Mouse (Mus musculus) kidney, postnatal 0 days (tissue): ENCODE results near the gene Hat1. TPM values are rescaled to one million over a fixed set of nuclear protein-coding genes. Genes with fewer than 3 reads are reported as not detected.
A peak's percentile ranks its signal among the peaks of the same experiment; 100 is the strongest.

Experiments
- ATAC-seq: fragments of 200-750 bp; cut with Nextera tagmentation; replicated peaks from 2 replicates; pipeline ENCODE4 v1.8.0; 2017; ENCODE audit warnings: low read depth, moderate number of reproducible peaks, moderate TSS enrichment, moderate library complexity; ENCODE audit not compliant: low FRiP score
- DNase-seq: peaks from one replicate; pipeline ENCODE4 v3.0.0-alpha.2; 2016; ENCODE audit warnings: low spot score
- H3K27ac ChIP-seq: fragments of 300-500 bp; sonication (generic); 2 replicates; pipeline ENCODE4 v1.5.1; 2014; ENCODE audit warnings: mild to moderate bottlenecking
- H3K27me3 ChIP-seq: fragments of 300-500 bp; sonication (generic); 2 replicates; pipeline ENCODE4 v1.6.1; 2014; ENCODE audit warnings: low read length, mixed read lengths; ENCODE audit not compliant: insufficient read depth
- H3K36me3 ChIP-seq: fragments of 300-500 bp; sonication (generic); 2 replicates; pipeline ENCODE4 v1.6.1; 2014; ENCODE audit warnings: low read length, mixed read lengths; ENCODE audit not compliant: insufficient read depth
- H3K4me1 ChIP-seq: fragments of 300-500 bp; sonication (generic); replicated peaks from 2 replicates; pipeline ENCODE4 v1.6.1; 2014; ENCODE audit warnings: antibody characterized with exemption, low read length, mixed read lengths; ENCODE audit not compliant: insufficient read depth
- H3K4me2 ChIP-seq: fragments of 300-500 bp; sonication (generic); 2 replicates; pipeline ENCODE4 v1.6.1; 2014; ENCODE audit warnings: mild to moderate bottlenecking, low read length, moderate library complexity, mixed read lengths
- H3K4me3 ChIP-seq: fragments of 300-500 bp; sonication (generic); replicated peaks from 2 replicates; pipeline ENCODE4 v1.5.1; 2014; ENCODE audit warnings: low read depth, low read length
- H3K9ac ChIP-seq: fragments of 300-500 bp; sonication (generic); 2 replicates; pipeline ENCODE4 v1.6.1; 2014; ENCODE audit warnings: low read depth, low read length
- H3K9me3 ChIP-seq: fragments of 300-500 bp; sonication (generic); replicated peaks from 2 replicates; pipeline ENCODE4 v1.6.1; 2016; ENCODE audit warnings: low read length, inconsistent platforms, mixed read lengths
- CTCF ChIP-seq: IDR thresholded peaks from 2 replicates; pipeline ENCODE4 v1.5.1; 2016; ENCODE audit warnings: antibody characterized with exemption, low read depth, mild to moderate bottlenecking, moderate library complexity
- WGBS: fragments of 180-500 bp; shearing (Covaris S2); extraction: QIAGEN DNeasy Blood & Tissue Kit; methylation state at CpG from one replicate; pipeline ENCODE4 v1.1.7; 2014; 5-methylcytosine and 5-hydroxymethylcytosine counted together
- polyA plus RNA-seq: library from polyadenylated mRNA; unstranded; fragments of >200 nt; fragmentation: Nextera tagmentation; extraction: Ambion mirVana; gene quantifications from 2 replicates; pipeline ENCODE4 v1.2.1, GENCODE M21; 2015

Hat1 gene
- polyA plus RNA-seq, 1 experiment from 2014 or later: 85.9 TPM

DNA sequence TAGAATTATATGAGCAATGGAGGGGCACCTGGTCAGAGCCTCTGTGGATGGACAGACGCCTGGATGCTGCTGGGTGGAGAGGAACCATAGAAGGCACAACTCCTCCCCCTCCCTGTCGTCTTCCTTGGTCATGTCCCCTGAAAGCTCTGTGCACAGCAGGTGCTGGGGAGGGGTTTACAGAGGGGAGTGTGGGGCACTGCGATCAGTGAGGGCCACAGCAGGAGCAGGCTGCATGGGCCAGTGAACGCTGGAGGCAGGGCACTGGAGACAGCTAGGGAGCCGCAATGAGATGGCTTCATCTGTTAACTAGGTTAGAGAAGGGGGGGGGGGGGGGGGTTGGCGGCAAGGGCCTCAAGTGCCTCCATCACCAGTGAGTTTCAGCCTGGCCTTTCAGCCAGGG, 77.3 kb downstream of the Hat1 start:
- Histone ChIP-seq H3K27me3 (no peaks in the 10 kb centered on the region), H3K27ac (no peak overlapping the region), H3K4me2 (no peak overlapping the region), H3K4me1 (no peaks in the 10 kb centered on the region), H3K36me3 (no peaks in the 10 kb centered on the region), H3K4me3 (no peak overlapping the region), H3K9me3 (no peaks in the 10 kb centered on the region), H3K9ac (no peak overlapping the region)
- no peak for TF ChIP-seq CTCF
- DNase-seq (no peak), ATAC-seq (no peak)
- WGBS: 31% methylated on average over 5 of the region's 6 CpGs

DNA sequence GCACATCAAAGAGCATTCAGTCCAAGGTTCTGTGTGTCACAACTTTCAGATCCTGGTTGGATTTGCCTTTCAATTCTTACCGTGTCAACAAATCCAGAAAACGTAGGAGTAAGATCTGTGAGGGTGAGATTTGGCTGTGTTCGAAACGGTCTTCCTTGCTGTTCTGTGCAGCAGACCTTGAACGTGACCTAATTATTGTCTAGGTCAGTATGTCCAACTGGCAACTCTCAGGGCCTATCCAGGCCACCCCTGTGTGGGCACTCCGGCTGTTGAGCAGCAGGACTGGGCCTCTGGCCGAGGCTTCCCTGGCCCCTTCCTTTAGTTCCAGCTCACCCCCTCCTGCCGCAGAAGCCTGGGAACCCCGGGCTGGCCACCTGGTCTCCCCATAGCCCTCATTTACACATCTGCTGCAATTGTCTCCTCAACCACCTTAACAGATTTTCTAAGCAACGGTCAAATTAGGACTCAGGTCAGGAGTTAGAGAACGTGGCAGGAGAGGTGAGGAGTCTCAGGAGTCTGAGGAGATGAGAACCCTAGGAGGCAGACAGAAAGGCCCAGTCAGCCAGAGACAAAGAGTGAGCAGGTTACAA, 78.2 kb downstream of the Hat1 start:
- H3K27me3 ChIP-seq: no peaks in the 10 kb centered on the region
- no peaks in the 10 kb centered on the region for H3K36me3 ChIP-seq
- TF ChIP-seq CTCF: no peak
- H3K4me1 ChIP-seq: no peaks in the 10 kb centered on the region
- ATAC-seq: no peak
- no peak for DNase-seq
- 41% methylated on average over 11 of the region's 11 CpGs for WGBS
- no peak overlapping the region for H3K4me2 ChIP-seq
- H3K9ac ChIP-seq: no peak overlapping the region
- no peaks in the 10 kb centered on the region for H3K9me3 ChIP-seq
- no peak overlapping the region for H3K27ac ChIP-seq
- H3K4me3 ChIP-seq: no peak overlapping the region

DNA sequence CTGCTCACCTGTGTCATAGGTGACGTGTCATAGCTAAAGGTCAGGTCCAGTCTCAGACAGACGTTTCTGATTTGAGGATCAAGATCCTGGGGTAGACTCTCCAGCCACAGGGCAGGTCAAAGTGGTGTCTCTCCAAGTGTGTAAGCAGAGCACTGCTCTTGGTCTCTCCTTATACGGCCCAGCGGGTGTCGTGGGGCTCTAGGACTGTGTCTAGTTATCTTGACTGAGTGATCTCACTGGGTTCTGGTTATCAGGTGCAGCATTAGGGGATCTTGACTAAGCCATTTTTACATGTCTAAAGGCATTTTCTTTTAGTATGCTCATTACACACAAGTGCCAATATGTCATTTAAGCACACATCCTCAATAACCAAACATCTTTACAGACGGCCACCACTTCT, 82.3 kb downstream of the Hat1 start:
- Histone ChIP-seq H3K4me3 (no peak overlapping the region), H3K9ac (no peak overlapping the region), H3K36me3 (no peaks in the 10 kb centered on the region), H3K27ac (no peak overlapping the region), H3K4me1 (no peaks in the 10 kb centered on the region), H3K27me3 (no peaks in the 10 kb centered on the region), H3K9me3 (no peaks in the 10 kb centered on the region), H3K4me2 (no peak overlapping the region)
- no peak for ATAC-seq
- no peak for TF ChIP-seq CTCF
- DNase-seq: no peak
- WGBS: 85% methylated on average over 6 of the region's 6 CpGs

DNA sequence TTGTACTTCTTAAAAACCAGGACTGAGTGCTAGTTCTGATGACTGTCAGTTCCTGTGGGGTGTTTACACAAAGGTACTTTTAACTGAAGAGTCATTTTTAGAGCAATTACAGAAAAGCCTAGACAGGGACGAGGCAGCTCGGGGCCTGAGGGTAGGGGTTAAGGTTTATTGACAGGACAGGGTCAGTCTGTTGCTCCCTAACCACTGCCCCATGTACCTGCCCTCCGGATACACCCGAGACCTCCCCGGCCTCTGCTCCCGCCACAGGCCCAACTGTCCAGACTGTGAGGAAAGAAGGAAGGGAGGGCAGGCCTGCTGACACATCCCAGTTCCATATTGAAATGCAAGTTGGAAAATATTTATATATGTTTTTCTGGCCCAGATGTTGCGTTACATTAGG, 85.1 kb downstream of the Hat1 start:
- no peak overlapping the region for H3K27ac ChIP-seq
- H3K4me3 ChIP-seq: no peak overlapping the region
- WGBS: 35% methylated on average over 7 of the region's 7 CpGs
- no peak for ATAC-seq
- no peaks in the 10 kb centered on the region for H3K27me3 ChIP-seq
- no peak overlapping the region for H3K4me2 ChIP-seq
- no peaks in the 10 kb centered on the region for H3K36me3 ChIP-seq
- no peak for TF ChIP-seq CTCF
- H3K9me3 ChIP-seq: no peaks in the 10 kb centered on the region
- no peak overlapping the region for H3K9ac ChIP-seq
- no peaks in the 10 kb centered on the region for H3K4me1 ChIP-seq
- no peak for DNase-seq

DNA sequence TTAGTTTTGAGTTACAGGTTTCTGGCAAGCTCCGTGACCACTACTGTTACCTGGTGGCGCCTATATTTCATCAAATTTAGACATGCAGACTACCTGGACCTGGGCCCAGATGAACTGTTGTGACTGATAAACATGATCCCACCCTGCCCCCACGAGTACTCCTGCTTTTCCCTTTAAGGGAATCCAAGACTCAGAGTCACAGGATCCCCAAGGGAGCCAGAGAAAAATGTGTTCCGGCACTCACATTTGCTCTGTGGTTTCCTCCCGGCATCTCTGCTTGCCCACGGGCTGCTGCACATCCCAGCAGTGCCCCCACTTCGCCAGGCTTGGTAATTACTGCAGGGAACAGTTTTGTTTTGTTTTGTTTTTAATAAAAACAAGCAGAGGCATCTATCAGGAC, 85.6 kb downstream of the Hat1 start:
- WGBS: 23% methylated on average over 7 of the region's 7 CpGs
- H3K4me2 ChIP-seq: no peak overlapping the region
- no peak overlapping the region for H3K4me3 ChIP-seq
- TF ChIP-seq CTCF: peak; percentile 13; the same call in 1 of the 2 replicates
- H3K36me3 ChIP-seq: no peaks in the 10 kb centered on the region
- H3K9me3 ChIP-seq: no peaks in the 10 kb centered on the region
- ATAC-seq (no peak), DNase-seq (peak; percentile 66)
- H3K27ac ChIP-seq: no peak overlapping the region
- no peak overlapping the region for H3K9ac ChIP-seq
- H3K27me3 ChIP-seq: no peaks in the 10 kb centered on the region
- no peaks in the 10 kb centered on the region for H3K4me1 ChIP-seq

DNA sequence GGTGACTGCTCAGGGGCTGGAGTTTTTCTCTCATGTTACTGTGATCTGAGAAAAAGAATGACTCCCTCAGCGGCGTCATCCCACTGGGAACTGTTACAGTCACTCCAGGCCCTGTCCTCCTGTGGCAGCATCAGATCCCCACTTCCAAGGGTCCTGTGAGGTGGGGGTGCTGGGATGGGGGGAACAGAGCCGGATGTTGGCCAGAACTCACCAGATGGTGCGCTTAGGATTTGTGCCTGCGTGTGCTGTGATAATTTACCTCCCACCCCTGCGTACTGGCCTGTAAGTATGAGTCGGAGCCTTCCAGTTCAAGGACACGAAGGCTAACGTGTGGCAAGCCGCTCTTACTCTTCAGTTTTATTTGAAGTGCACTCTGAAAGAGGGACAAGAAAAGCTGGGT, 86.6 kb downstream of the Hat1 start:
- Histone ChIP-seq H3K4me1 (no peaks in the 10 kb centered on the region), H3K4me2 (no peak overlapping the region), H3K9ac (no peak overlapping the region), H3K9me3 (no peaks in the 10 kb centered on the region), H3K27ac (no peak overlapping the region), H3K36me3 (no peaks in the 10 kb centered on the region), H3K27me3 (no peaks in the 10 kb centered on the region), H3K4me3 (no peak overlapping the region)
- ATAC-seq (no peak), DNase-seq (no peak)
- no peak for TF ChIP-seq CTCF
- 71% methylated on average over 10 of the region's 10 CpGs for WGBS

DNA sequence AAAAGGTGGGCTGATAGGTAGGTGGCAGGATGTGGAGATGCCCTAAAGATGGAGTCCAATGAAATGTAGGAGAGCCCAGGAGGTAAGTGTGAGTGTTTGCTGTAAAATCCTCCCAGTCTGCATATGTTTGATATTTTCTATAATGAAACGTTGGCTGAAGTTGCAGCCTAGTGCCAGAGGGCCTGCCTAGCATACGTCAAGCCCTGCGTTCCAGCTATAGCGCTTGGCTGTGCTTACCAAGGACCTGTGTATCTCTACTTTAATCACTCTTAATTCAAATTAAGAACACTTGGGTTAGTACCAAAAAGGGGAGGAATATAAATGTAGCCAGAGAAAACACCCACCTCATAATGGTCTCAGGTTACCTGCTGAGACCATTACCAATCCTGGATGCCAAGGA, 87.0 kb downstream of the Hat1 start:
- Histone ChIP-seq H3K9me3 (no peaks in the 10 kb centered on the region), H3K27me3 (no peaks in the 10 kb centered on the region), H3K36me3 (no peaks in the 10 kb centered on the region), H3K4me2 (no peak overlapping the region), H3K27ac (no peak overlapping the region), H3K4me1 (no peaks in the 10 kb centered on the region), H3K9ac (no peak overlapping the region), H3K4me3 (no peak overlapping the region)
- TF ChIP-seq CTCF: no peak
- 81% methylated on average over 4 of the region's 4 CpGs for WGBS
- no peak for ATAC-seq
- no peak for DNase-seq
